Mouse (Mus musculus): ENCODE results near the gene Phactr3. TPM values are rescaled to one million over a fixed set of nuclear protein-coding genes. Genes with fewer than 3 reads are reported as not detected.

Phactr3 gene
- polyA plus RNA-seq, 1 experiment: not detected

GRCm38 (mm10) chr2:178288666-178289065, 169.9 kb downstream of the Phactr3 start:
- no peak for TF ChIP-seq MAX (IDR thresholded peaks at IDR 0.05; ENCODE audit: low read depth)
- TF ChIP-seq REST (IDR thresholded peaks at IDR 0.05; ENCODE audit: insufficient read depth, insufficient read length): no peak
- TF ChIP-seq MYOD1 (IDR thresholded peaks at IDR 0.05; ENCODE audit: control insufficient read depth in 1 of 3, insufficient read length in 2 of 3, low read depth in 2 of 3): no peak
- no peak for TF ChIP-seq MYOG (IDR thresholded peaks at IDR 0.05; ENCODE audit: control insufficient read depth in 1 of 3, insufficient read depth in 1 of 3, insufficient read length in 2 of 3, low read depth in 2 of 3)
- TF ChIP-seq SRF (IDR thresholded peaks at IDR 0.05; ENCODE audit: control insufficient read depth, insufficient read length, low read depth): no peak
- no peak for TF ChIP-seq USF1 (IDR thresholded peaks at IDR 0.05; ENCODE audit: low read depth)
- TF ChIP-seq E2F4 (IDR thresholded peaks at IDR 0.05; ENCODE audit: insufficient read depth): no peak
- TF ChIP-seq POLR2AphosphoS2 (IDR thresholded peaks at IDR 0.05; ENCODE audit: insufficient read length, low read depth): no peak
- no peak for TF ChIP-seq TCF3 (IDR thresholded peaks at IDR 0.05; ENCODE audit: insufficient read length, low read depth)
- TF ChIP-seq POLR2A (IDR thresholded peaks at IDR 0.05; ENCODE audit: insufficient read length, low read depth): no peak
- no peak for TF ChIP-seq CEBPB (IDR thresholded peaks at IDR 0.05; ENCODE audit: insufficient read depth, poor library complexity, severe bottlenecking)
- TF ChIP-seq TCF12 (IDR thresholded peaks at IDR 0.05; ENCODE audit: insufficient read depth, poor library complexity, severe bottlenecking): no peak
- no peaks in the 10 kb centered on the region for H3K27me3 ChIP-seq (ENCODE audit: control insufficient read depth, insufficient read depth, insufficient read length)
- H3ac ChIP-seq (ENCODE audit: control insufficient read depth, insufficient read length): no peak overlapping the region
- no peak overlapping the region for H3K4me2 ChIP-seq (ENCODE audit: low read depth)
- no peaks in the 10 kb centered on the region for H3K36me3 ChIP-seq (ENCODE audit: control insufficient read depth, insufficient read depth)
- no peaks in the 10 kb centered on the region for H3K79me2 ChIP-seq (ENCODE audit: control insufficient read depth, insufficient read depth)
- H3K4me3 ChIP-seq: no peak overlapping the region

GRCm38 (mm10) chr2:178303453-178304187, 184.8 kb downstream of the Phactr3 start:
- Histone ChIP-seq H3K4me2 (ENCODE audit: low read depth) (no peak overlapping the region), H3K4me3 (no peak overlapping the region), H3K36me3 (ENCODE audit: control insufficient read depth, insufficient read depth) (no peaks in the 10 kb centered on the region), H3K27me3 (ENCODE audit: control insufficient read depth, insufficient read depth, insufficient read length) (no peaks in the 10 kb centered on the region), H3ac (ENCODE audit: control insufficient read depth, insufficient read length) (no peak overlapping the region), H3K79me2 (ENCODE audit: control insufficient read depth, insufficient read depth) (no peaks in the 10 kb centered on the region)
- no peak for TF ChIP-seq REST (IDR thresholded peaks at IDR 0.05; ENCODE audit: insufficient read depth, insufficient read length)
- no peak for TF ChIP-seq MAX (IDR thresholded peaks at IDR 0.05; ENCODE audit: low read depth)
- no peak for TF ChIP-seq CEBPB (IDR thresholded peaks at IDR 0.05; ENCODE audit: insufficient read depth, poor library complexity, severe bottlenecking)

- H3K4me3 ChIP-seq: no peak overlapping the region
- no peak overlapping the region for H3K4me2 ChIP-seq (ENCODE audit: low read depth)
- H3K36me3 ChIP-seq (ENCODE audit: control insufficient read depth, insufficient read depth): no peaks in the 10 kb centered on the region
- no peaks in the 10 kb centered on the region for H3K27me3 ChIP-seq (ENCODE audit: control insufficient read depth, insufficient read depth, insufficient read length)
- TF ChIP-seq TCF3 (IDR thresholded peaks at IDR 0.05; ENCODE audit: insufficient read length, low read depth): no peak
- TF ChIP-seq USF1 (IDR thresholded peaks at IDR 0.05; ENCODE audit: low read depth): no peak
- TF ChIP-seq CEBPB (IDR thresholded peaks at IDR 0.05; ENCODE audit: insufficient read depth, poor library complexity, severe bottlenecking): no peak
- TF ChIP-seq POLR2AphosphoS2 (IDR thresholded peaks at IDR 0.05; ENCODE audit: insufficient read length, low read depth): no peak
- no peak for TF ChIP-seq REST (IDR thresholded peaks at IDR 0.05; ENCODE audit: insufficient read depth, insufficient read length)
- TF ChIP-seq MAX (IDR thresholded peaks at IDR 0.05; ENCODE audit: low read depth): no peak
- H3K79me2 ChIP-seq (ENCODE audit: control insufficient read depth, insufficient read depth): no peaks in the 10 kb centered on the region
- no peak overlapping the region for H3ac ChIP-seq (ENCODE audit: control insufficient read depth, insufficient read length)
Measured at GRCm38 (mm10) chr2:178304188-178304529, 185.4 kb downstream of the Phactr3 start.

- H3K36me3 ChIP-seq (ENCODE audit: control insufficient read depth, insufficient read depth): no peaks in the 10 kb centered on the region
- H3ac ChIP-seq (ENCODE audit: control insufficient read depth, insufficient read length): no peak overlapping the region
- no peak for TF ChIP-seq TCF12 (IDR thresholded peaks at IDR 0.05; ENCODE audit: insufficient read depth, poor library complexity, severe bottlenecking)
- TF ChIP-seq TCF3 (IDR thresholded peaks at IDR 0.05; ENCODE audit: insufficient read length, low read depth): no peak
- no peak for TF ChIP-seq MYOD1 (IDR thresholded peaks at IDR 0.05; ENCODE audit: control insufficient read depth in 1 of 3, insufficient read length in 2 of 3, low read depth in 2 of 3)
- TF ChIP-seq POLR2A (IDR thresholded peaks at IDR 0.05; ENCODE audit: insufficient read length, low read depth): no peak
- no peak for TF ChIP-seq USF1 (IDR thresholded peaks at IDR 0.05; ENCODE audit: low read depth)
- TF ChIP-seq MAX (IDR thresholded peaks at IDR 0.05; ENCODE audit: low read depth): no peak
- no peak for TF ChIP-seq E2F4 (IDR thresholded peaks at IDR 0.05; ENCODE audit: insufficient read depth)
- no peak for TF ChIP-seq POLR2AphosphoS2 (IDR thresholded peaks at IDR 0.05; ENCODE audit: insufficient read length, low read depth)
- no peak for TF ChIP-seq SRF (IDR thresholded peaks at IDR 0.05; ENCODE audit: control insufficient read depth, insufficient read length, low read depth)
- no peak for TF ChIP-seq REST (IDR thresholded peaks at IDR 0.05; ENCODE audit: insufficient read depth, insufficient read length)
- no peak for TF ChIP-seq CEBPB (IDR thresholded peaks at IDR 0.05; ENCODE audit: insufficient read depth, poor library complexity, severe bottlenecking)
- TF ChIP-seq MYOG (IDR thresholded peaks at IDR 0.05; ENCODE audit: control insufficient read depth in 1 of 3, insufficient read depth in 1 of 3, insufficient read length in 2 of 3, low read depth in 2 of 3): no peak
- H3K4me2 ChIP-seq (ENCODE audit: low read depth): no peak overlapping the region
- no peaks in the 10 kb centered on the region for H3K79me2 ChIP-seq (ENCODE audit: control insufficient read depth, insufficient read depth)
- no peak overlapping the region for H3K4me3 ChIP-seq
- H3K27me3 ChIP-seq (ENCODE audit: control insufficient read depth, insufficient read depth, insufficient read length): no peaks in the 10 kb centered on the region
Measured at GRCm38 (mm10) chr2:178304669-178305068, 185.9 kb downstream of the Phactr3 start.

- H3K27me3 ChIP-seq (ENCODE audit: control insufficient read depth, insufficient read depth, insufficient read length): no peaks in the 10 kb centered on the region
- TF ChIP-seq POLR2AphosphoS2 (IDR thresholded peaks at IDR 0.05; ENCODE audit: insufficient read length, low read depth) (no peak), SRF (IDR thresholded peaks at IDR 0.05; ENCODE audit: control insufficient read depth, insufficient read length, low read depth) (no peak), REST (IDR thresholded peaks at IDR 0.05; ENCODE audit: insufficient read depth, insufficient read length) (no peak), CEBPB (IDR thresholded peaks at IDR 0.05; ENCODE audit: insufficient read depth, poor library complexity, severe bottlenecking) (no peak), USF1 (IDR thresholded peaks at IDR 0.05; ENCODE audit: low read depth) (no peak), MAX (IDR thresholded peaks at IDR 0.05; ENCODE audit: low read depth) (no peak), MYOD1 (IDR thresholded peaks at IDR 0.05; ENCODE audit: control insufficient read depth in 1 of 3, insufficient read length in 2 of 3, low read depth in 2 of 3) (no peak), MYOG (IDR thresholded peaks at IDR 0.05; ENCODE audit: control insufficient read depth in 1 of 3, insufficient read depth in 1 of 3, insufficient read length in 2 of 3, low read depth in 2 of 3) (no peak), E2F4 (IDR thresholded peaks at IDR 0.05; ENCODE audit: insufficient read depth) (no peak), TCF3 (IDR thresholded peaks at IDR 0.05; ENCODE audit: insufficient read length, low read depth) (no peak), POLR2A (IDR thresholded peaks at IDR 0.05; ENCODE audit: insufficient read length, low read depth) (no peak), TCF12 (IDR thresholded peaks at IDR 0.05; ENCODE audit: insufficient read depth, poor library complexity, severe bottlenecking) (no peak)
- no peak overlapping the region for H3ac ChIP-seq (ENCODE audit: control insufficient read depth, insufficient read length)
- no peaks in the 10 kb centered on the region for H3K36me3 ChIP-seq (ENCODE audit: control insufficient read depth, insufficient read depth)
- H3K79me2 ChIP-seq (ENCODE audit: control insufficient read depth, insufficient read depth): no peaks in the 10 kb centered on the region
- H3K4me2 ChIP-seq (ENCODE audit: low read depth): no peak overlapping the region
- no peak overlapping the region for H3K4me3 ChIP-seq
Measured at GRCm38 (mm10) chr2:178313539-178313938, 194.8 kb downstream of the Phactr3 start.

Measured in myocyte (in vitro differentiated cells).